27 mouse cellular contexts compared by ENCODE assay signal in genomic region chr3:21381072-21381471, GRCm38 (mm10).
DNase-seq lines count a peak whose midpoint lies in the region; ATAC-seq lines count a peak whose summit lies in the region.
"Had no signal": no experiment of that assay in that cellular context is flagged by ENCODE, and none has a peak within 500 bp of the region (broad histone marks: within the 10 kb centered on the region; RNA-seq: fewer than 3 reads in every experiment).

No protein-coding gene starts in this region.

- intact Hi-C loops in heart, postnatal 10 days (cut with DNase I), result no loop called here

- no peak overlapping the region for H3K4me3 ChIP-seq in embryonic facial prominence, embryonic 14.5 days (ENCODE audit: low read depth, low read length)
- H3K4me3 ChIP-seq in embryonic facial prominence, embryonic 10.5 days, result no peak overlapping the region
- H3K4me3 ChIP-seq in heart, embryonic 10.5 days, result no peak overlapping the region
- no peak overlapping the region for H3K4me3 ChIP-seq in embryonic facial prominence, embryonic 15.5 days (replicated peaks)
- H3K4me3 ChIP-seq: embryonic facial prominence, embryonic 12.5 days; forebrain, embryonic 10.5 days; forebrain, embryonic 13.5 days; heart, embryonic 13.5 days; hindbrain, embryonic 10.5 days; hindbrain, embryonic 13.5 days; intestine, embryonic 15.5 days had no signal

- no peaks in the 10 kb centered on the region for H3K9me3 ChIP-seq in embryonic facial prominence, embryonic 14.5 days (ENCODE audit: control insufficient read depth, low read length)
- H3K9me3 ChIP-seq in embryonic facial prominence, embryonic 10.5 days, result 0 out of 2 replicates have a peak, but pooled peaks cover 4% of the 10 kb centered on the region
- H3K9me3 ChIP-seq in heart, embryonic 10.5 days, result no peaks in the 10 kb centered on the region
- no peaks in the 10 kb centered on the region for H3K9me3 ChIP-seq in embryonic facial prominence, embryonic 15.5 days (replicated peaks)
- H3K9me3 ChIP-seq: embryonic facial prominence, embryonic 12.5 days; forebrain, embryonic 13.5 days; G1E; hindbrain, embryonic 10.5 days; hindbrain, embryonic 13.5 days; intestine, embryonic 15.5 days had no signal

- 66% methylated on average over 3 of the region's 3 CpGs for WGBS in embryonic facial prominence, embryonic 14.5 days
- WGBS in embryonic facial prominence, embryonic 10.5 days, result 85% methylated on average over 3 of the region's 3 CpGs
- 61% methylated on average over 3 of the region's 3 CpGs for WGBS in heart, embryonic 10.5 days
- WGBS in embryonic facial prominence, embryonic 15.5 days, result 58% methylated on average over 3 of the region's 3 CpGs

- H3K27me3 ChIP-seq in embryonic facial prominence, embryonic 14.5 days (replicated peaks; ENCODE audit: control insufficient read depth, insufficient read depth, low read length), result no peaks in the 10 kb centered on the region
- H3K27me3 ChIP-seq in embryonic facial prominence, embryonic 10.5 days (replicated peaks; ENCODE audit: low read depth, poor library complexity, severe bottlenecking), result no peaks in the 10 kb centered on the region
- H3K27me3 ChIP-seq in heart, embryonic 10.5 days (ENCODE audit: insufficient read depth, poor library complexity, severe bottlenecking), result no peaks in the 10 kb centered on the region
- no peaks in the 10 kb centered on the region for H3K27me3 ChIP-seq in embryonic facial prominence, embryonic 15.5 days
- H3K27me3 ChIP-seq: embryonic facial prominence, embryonic 12.5 days; forebrain, embryonic 13.5 days; heart, embryonic 13.5 days; hindbrain, embryonic 13.5 days; intestine, embryonic 15.5 days; Patski had no signal

- no peak overlapping the region for H3K9ac ChIP-seq in embryonic facial prominence, embryonic 14.5 days (ENCODE audit: low read depth, low read length)
- H3K9ac ChIP-seq in embryonic facial prominence, embryonic 15.5 days, result no peak overlapping the region
- H3K9ac ChIP-seq: embryonic facial prominence, embryonic 12.5 days; forebrain, embryonic 13.5 days; heart, embryonic 13.5 days; hindbrain, embryonic 13.5 days; intestine, embryonic 15.5 days had no signal

- H3K4me2 ChIP-seq in embryonic facial prominence, embryonic 14.5 days (ENCODE audit: low read depth, low read length), result no peak overlapping the region
- H3K4me2 ChIP-seq in embryonic facial prominence, embryonic 15.5 days (replicated peaks), result no peak overlapping the region
- H3K4me2 ChIP-seq: embryonic facial prominence, embryonic 12.5 days; forebrain, embryonic 13.5 days; heart, embryonic 13.5 days; hindbrain, embryonic 13.5 days; intestine, embryonic 15.5 days had no signal

- H3K36me3 ChIP-seq in embryonic facial prominence, embryonic 14.5 days (ENCODE audit: control insufficient read depth, insufficient read depth, low read length), result no peaks in the 10 kb centered on the region
- no peaks in the 10 kb centered on the region for H3K36me3 ChIP-seq in embryonic facial prominence, embryonic 10.5 days (replicated peaks)
- no peaks in the 10 kb centered on the region for H3K36me3 ChIP-seq in heart, embryonic 10.5 days
- no peaks in the 10 kb centered on the region for H3K36me3 ChIP-seq in embryonic facial prominence, embryonic 15.5 days
- H3K36me3 ChIP-seq: embryonic facial prominence, embryonic 12.5 days; forebrain, embryonic 10.5 days; G1E; heart, embryonic 13.5 days; hindbrain, embryonic 10.5 days; hindbrain, embryonic 13.5 days; intestine, embryonic 15.5 days had no signal

- peak; percentile 60; the same call in 1 of the 2 replicates for ATAC-seq in embryonic facial prominence, embryonic 14.5 days (ENCODE audit: low read depth)
- ATAC-seq in embryonic facial prominence, embryonic 15.5 days (ENCODE audit: insufficient number of reproducible peaks, low FRiP score, low TSS enrichment, low read depth), result peak; percentile 39; the same call in 1 of the 2 replicates
- ATAC-seq: activated CD4-positive, CD25-positive, alpha-beta regulatory T cell, adult 4 months; forebrain, embryonic 13.5 days; forebrain, embryonic 16.5 days; hindbrain, embryonic 16.5 days; intestine, embryonic 15.5 days; Patski had no signal

- 0 out of 2 replicates have a peak, but pooled peaks cover 3% of the 10 kb centered on the region for H3K4me1 ChIP-seq in embryonic facial prominence, embryonic 14.5 days (ENCODE audit: control insufficient read depth, insufficient read depth, low read length)
- no peaks in the 10 kb centered on the region for H3K4me1 ChIP-seq in embryonic facial prominence, embryonic 10.5 days
- H3K4me1 ChIP-seq in heart, embryonic 10.5 days, result no peaks in the 10 kb centered on the region
- H3K4me1 ChIP-seq in embryonic facial prominence, embryonic 15.5 days, result peaks cover 4% of the 10 kb centered on the region; the same call in 1 of the 2 replicates
- H3K4me1 ChIP-seq: embryonic facial prominence, embryonic 12.5 days; forebrain, embryonic 10.5 days; forebrain, embryonic 13.5 days; intestine, embryonic 15.5 days had no signal

- H3K27ac ChIP-seq in embryonic facial prominence, embryonic 14.5 days (replicated peaks; ENCODE audit: low read depth, low read length), result no peak overlapping the region
- no peak overlapping the region for H3K27ac ChIP-seq in embryonic facial prominence, embryonic 10.5 days (replicated peaks)
- H3K27ac ChIP-seq in heart, embryonic 10.5 days, result no peak overlapping the region
- H3K27ac ChIP-seq in embryonic facial prominence, embryonic 15.5 days (replicated peaks), result no peak overlapping the region
- H3K27ac ChIP-seq: embryonic facial prominence, embryonic 12.5 days; forebrain, embryonic 10.5 days; forebrain, embryonic 13.5 days; heart, embryonic 13.5 days; hindbrain, embryonic 10.5 days; hindbrain, embryonic 13.5 days; intestine, embryonic 15.5 days had no signal

- DNase-seq in embryonic facial prominence, embryonic 14.5 days (ENCODE audit: low spot score), result peak; percentile 47
- DNase-seq in embryonic facial prominence, embryonic 10.5 days (ENCODE audit: low spot score), result no peak
- DNase-seq in heart, postnatal 10 days, result peak; percentile 32 to 46
- DNase-seq in heart, embryonic 10.5 days (ENCODE audit: low spot score), result no peak
- DNase-seq in ES-CJ7 (ENCODE audit: low read depth, low spot score), result peak; percentile 3
- no peak for DNase-seq in layer of hippocampus, postnatal 36 days
- DNase-seq in cerebellum, postnatal 14 days, result no peak
- DNase-seq: adrenal gland, adult 8-10 months; adrenal gland, postnatal 25 days; cerebellum, adult 11-12 months; cerebellum, adult 8-10 months; cerebellum, postnatal 10 days; gastrocnemius, postnatal 25 days; kidney, adult 11 months had no signal

Comparison
In these comparisons a context has a peak if more than half of its experiments do, and no peak if none do; other contexts are left out.
1. DNase-seq: peak in embryonic facial prominence, embryonic 14.5 days (single experiment), heart, postnatal 10 days (2 of 2) and ES-CJ7 (single experiment); none in embryonic facial prominence, embryonic 10.5 days (single experiment), heart, embryonic 10.5 days (single experiment), layer of hippocampus, postnatal 36 days (0 of 2) and cerebellum, postnatal 14 days (0 of 2).